Mouse (Mus musculus): ENCODE measurements around the gene Gm8104. TPM values are rescaled to one million over a fixed set of nuclear protein-coding genes. Genes with fewer than 3 reads are reported as not detected.
"Not testable (repeated sequence)": the region's sequence is repeated elsewhere in the genome, so short reads cannot be mapped to it uniquely, and the experiment has no call there.

The Gm8104 gene
- not detected for total RNA-seq (2021)
- long read RNA-seq, experiment 1 = 0 reads
- long read RNA-seq, experiment 2 = 0 reads

DNA sequence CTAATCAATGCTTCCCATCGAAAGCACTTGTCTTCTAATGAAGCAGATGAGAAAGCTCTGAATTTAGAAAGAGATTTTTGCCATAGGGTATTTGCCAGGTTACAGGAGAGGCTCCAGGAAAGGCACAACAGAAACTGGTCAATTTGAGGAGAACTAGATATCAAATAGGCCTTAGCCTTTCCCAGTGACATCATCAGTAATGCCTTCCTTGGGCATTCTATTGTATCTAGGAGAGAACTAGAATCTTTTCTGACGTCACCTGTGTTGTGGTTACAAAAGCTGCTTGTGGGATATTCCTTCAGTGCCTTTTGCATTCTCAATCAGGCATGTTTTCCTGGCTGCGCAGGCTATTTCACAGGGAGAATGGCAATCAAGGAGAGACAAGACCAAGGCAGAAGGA lies at the start of gene Gm8104:
Gene Gm8104 (plus strand): TSS at position 301 of the 400 bp plus-strand sequence.
- DNase-seq = not testable (repeated sequence)

DNA sequence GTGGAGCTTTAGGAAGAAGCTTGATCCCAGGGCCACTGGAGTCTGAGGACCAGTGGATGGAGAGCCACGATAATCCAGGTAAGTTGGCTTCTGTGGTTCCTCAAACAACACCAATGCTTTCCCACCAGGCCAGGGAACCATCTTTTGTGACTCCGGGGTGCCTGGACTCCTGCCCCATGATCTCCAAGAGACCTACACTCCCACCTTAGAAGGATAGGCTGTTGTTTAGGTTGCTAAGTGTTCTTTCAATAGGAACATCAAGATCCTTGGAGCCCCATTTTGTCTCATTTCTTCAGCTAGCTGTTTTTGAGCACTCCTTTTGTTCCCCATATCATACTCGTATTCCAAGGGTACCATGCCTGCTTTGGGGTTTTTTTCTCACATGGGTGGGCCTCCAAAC lies 42.3 kb upstream of the Gm8104 start:
- DNase-seq = not testable (repeated sequence)

DNA sequence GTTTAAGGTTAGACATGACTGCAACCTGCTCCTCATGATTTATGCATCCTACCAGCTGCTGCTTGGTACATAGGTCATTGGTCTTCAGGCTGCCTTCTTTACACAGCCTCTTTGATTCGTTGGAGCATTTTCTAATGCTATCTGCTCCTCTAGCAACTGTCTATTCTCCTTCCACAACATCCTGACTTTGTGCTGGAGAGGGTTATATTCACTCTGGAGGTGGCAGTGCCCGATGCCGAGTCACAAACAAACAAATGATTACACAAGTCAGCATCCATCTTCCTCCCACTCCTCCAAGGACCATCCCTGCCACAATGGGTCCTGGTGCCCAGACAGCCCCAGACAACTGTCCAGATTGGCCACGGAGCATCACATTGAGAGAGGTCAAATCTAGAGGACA lies 40.2 kb upstream of the Gm8104 start:
- DNase-seq = not testable (repeated sequence)

DNA sequence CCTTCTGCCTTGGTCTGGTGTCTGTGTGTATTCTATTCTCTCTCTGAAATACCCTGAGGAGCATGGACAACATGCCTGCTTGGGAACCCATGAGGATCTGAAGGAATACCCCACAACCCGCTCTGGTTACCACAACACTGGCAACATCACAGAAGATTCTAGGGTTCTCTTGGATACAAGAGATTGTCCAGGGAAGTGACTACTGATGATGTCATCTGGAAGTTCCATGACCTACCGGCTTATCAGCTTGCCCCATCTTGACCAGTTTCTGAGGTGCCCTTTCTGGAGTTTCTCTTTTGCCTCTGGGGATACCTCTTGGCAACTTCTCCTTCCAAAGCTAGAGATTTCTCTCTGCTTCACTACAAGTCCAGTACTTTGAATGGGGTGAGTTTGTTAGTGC lies 23.9 kb upstream of the Gm8104 start, which contains the start of gene Gm8094:
Gene Gm8094 (minus strand): TSS at position 101 of the 400 bp plus-strand sequence.
- DNase-seq = not testable (repeated sequence)

DNA sequence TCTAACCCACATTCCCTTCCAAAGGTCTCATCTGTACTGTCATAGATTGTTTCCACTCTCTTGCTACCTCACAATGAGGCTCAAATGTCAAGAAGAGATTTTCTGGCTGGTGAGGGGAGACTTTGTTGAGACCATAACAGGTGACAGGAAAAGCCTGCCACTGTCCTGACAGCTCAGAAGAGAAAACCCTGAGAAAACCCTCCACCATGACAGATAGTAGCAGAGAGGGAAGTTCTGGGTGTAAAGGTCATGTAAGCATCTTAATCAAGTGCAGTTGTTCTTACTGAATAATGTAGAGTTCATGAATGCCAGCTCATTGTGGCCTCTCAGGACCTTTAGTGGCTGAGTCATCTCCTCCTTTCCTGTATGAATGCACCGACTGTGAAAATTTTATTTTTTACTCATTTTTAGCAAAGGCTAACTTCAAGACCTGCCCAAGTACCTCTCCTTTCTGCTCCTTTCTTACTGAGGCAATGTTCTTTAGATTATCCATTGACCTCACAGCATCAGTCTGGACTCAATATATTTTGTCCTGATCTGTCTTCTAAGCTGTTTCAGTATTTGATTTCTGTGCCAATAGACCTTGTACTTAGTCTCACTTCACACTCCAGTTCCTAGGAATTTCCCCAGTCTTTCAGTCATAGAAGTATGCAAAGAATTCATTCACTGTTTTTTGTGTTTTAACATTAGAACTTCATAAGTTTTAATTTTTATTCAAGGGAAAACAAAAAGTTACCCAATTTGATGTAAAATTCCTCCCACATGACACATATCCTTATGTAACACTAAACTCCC lies 15.3 kb upstream of the Gm8104 start:
- DNase-seq = not testable (repeated sequence)

DNA sequence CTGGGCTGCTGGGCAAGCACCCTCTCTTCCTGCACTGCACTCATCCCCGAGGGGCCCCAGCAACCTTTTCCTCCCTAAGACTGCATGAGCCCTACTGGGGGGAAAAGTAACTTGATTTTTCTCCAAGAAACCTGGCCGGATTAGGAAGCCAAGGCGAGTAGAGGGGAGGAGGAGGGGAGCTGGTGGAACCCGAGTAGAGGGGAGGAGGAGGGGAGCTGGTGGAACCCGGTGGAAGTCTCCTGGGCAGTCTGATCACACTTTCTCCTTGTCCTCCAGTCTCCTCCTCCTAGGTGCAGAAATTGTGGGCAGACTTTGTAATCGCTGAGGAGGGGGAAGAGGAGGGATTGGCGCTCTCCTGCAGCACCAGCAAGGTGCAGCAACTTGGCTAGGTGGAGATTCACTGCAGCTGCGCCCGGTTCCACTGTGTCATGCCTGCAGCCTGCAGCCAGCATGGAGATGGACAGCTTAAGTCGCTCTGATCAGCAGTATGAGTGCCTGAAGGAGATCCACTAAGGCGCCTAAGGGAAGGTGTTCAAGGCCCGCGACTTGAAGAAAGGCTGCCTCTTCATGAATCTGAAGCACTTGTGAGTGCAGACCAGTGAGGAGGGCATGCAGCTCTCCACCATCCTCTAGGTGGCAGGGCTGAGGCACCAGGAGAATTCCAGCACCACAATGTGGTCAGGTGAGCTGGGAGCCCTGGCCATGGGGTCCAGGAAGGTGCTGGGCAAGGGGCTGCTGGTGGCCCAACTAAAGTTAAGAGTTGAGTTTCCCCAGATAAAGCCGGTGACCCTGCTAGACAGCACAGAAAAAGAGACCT lies 11.1 kb upstream of the Gm8104 start:
- DNase-seq = not testable (repeated sequence)

DNA sequence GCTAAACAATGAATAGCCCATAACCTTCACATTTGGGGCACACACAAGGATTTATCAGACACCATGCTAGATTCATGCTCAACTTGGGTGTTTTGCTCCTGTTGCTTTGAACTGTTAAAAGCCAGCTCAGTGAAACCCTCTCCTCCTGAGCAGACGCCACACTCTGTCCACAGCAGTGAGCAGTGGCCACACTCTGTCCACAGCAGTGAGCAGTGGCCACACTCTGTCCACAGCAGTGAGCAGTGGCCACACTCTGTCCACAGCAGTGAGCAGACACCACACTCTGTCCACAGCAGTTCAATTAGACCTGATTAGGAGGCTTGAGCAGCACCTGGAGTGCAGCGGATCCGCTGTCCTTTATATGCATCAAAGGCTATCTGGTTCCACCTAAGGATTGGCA lies 19.3 kb downstream of the Gm8104 start:
- DNase-seq = not testable (repeated sequence)

DNA sequence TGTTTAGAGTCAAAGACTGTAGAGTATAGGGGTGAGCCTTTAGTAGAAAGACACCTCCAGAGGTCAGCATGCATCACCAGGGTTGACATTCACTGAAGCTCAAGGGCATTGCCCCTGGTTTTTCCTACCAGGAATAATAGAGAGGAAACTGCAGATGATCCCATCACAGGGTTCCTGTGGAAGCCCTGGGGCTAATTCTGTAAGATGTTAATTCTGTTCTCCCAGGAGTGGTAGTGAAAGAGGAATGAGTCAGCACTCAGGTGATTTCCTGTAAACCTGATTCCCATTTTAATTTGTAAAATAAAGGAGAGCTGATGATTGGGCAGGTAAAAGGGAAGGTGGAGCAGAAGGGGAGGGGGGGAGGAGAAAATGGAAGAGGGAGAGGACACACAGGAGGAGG lies 25.9 kb downstream of the Gm8104 start:
- not testable (repeated sequence) for DNase-seq

Other genes with a start within 250 kb of the Gm8104 start
- gene Gm21977, start 247.1 kb upstream of the Gm8104 start, total RNA-seq (2021) = not detected
- not detected for gene Gm8082, start 107.0 kb upstream of the Gm8104 start, total RNA-seq (2021)
- gene Gm10376, start 85.0 kb upstream of the Gm8104 start, total RNA-seq (2021) = not detected
- gene Gm8094, start 24.0 kb upstream of the Gm8104 start, total RNA-seq (2021) = not detected
- gene Gm7233, start 79.3 kb downstream of the Gm8104 start, total RNA-seq (2021) = not detected
- not detected for gene Gm8122, start 134.7 kb downstream of the Gm8104 start, total RNA-seq (2021)
- gene Gm8126, start 158.0 kb downstream of the Gm8104 start, total RNA-seq (2021) = not detected
- gene Gm9732, start 174.4 kb downstream of the Gm8104 start, total RNA-seq (2021) = not detected
- not detected for gene Gm8127, start 193.2 kb downstream of the Gm8104 start, total RNA-seq (2021)
- not detected for gene 1700001F09Rik, start 247.2 kb downstream of the Gm8104 start, total RNA-seq (2021)

Data from gastrocnemius, postnatal 25 days (tissue).